Mouse (Mus musculus) cerebellum, postnatal 4 days (tissue): ENCODE data around the gene R3hdm2.

Experiments used
- DNase-seq, 2 experiments: peaks; one replicate each; pipeline ENCODE4 v3.0.0; 2022; ENCODE audit warnings: low spot score in 2 of 2, mixed read lengths in 1 of 2

The R3hdm2 gene

DNA sequence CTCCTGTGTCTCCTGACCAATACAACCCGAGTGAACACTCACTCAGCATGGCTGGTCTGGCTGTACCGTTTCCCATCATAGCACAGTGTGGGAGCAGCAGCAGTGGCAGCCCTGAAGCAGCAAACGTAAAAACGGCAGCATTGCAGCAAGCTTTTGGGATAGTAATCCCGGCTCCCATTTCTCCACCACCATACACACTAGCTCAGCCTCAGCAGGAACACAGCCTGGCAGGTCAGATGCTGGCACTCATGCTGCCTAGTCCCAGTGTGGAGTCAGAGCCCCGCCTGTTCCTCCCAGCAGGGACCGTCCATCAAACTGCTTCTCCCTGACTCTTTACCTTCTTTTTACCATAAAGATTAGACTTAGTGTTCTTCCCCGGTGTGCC, 111.0 kb downstream of the R3hdm2 start:
- no peak for DNase-seq

DNA sequence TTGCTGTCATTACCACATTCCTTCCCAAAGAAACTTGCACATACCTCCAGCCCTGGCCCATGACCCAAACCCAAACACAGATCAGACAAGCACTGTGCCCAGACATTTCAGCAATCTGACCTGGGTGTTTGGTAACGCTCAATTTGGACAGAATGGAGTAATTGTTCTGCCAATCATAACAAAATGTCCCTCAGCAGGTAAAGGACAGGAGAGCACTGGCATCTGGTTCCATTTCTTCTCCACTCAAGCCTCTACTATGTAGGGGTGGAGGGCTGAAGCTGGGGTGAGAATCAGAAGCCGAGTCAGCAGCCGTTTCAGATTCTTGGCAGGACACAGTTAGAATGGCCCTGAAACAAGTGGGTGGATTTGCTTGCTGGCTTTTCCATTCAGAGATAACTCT, 112.0 kb downstream of the R3hdm2 start:
- no peak for DNase-seq

DNA sequence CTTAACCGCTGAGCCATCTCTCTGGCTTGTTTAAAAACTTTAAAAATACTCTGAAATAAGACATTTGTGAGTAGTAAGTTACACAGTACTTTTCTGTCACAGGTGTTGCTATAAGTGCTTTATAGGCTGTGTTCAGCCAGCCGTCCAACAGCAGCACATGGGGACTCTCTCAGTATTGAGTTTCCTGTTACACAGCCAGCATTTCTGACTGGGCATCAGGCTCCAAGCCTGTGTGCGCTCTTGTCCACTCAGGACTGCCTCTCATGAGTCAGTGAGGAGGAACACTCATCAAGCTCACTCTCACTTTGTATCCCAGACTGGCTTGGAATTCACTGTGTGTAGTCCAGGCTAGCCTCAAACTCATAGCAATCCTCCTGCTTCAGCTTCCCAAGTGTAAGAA, 116.0 kb downstream of the R3hdm2 start:
- no peak for DNase-seq

DNA sequence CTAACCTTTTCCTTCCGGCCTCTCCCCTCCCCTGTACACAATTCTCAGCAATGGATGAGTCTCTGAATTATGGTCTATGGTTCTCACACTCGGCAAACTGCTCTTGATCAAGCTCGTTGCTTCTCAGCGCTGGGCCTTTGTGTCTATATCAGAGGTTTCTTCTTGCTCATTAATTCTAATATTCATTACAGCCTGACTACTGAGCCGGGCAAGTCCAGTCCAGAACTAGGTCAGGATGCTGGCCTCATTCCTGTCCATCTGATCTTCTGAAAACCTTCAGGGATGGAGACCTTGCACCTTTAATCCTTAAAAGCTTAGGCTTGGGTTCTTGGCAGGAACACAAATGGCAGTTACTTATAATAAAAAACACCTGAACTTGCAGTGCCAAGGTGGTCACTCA, 119.4 kb downstream of the R3hdm2 start:
- no peak for DNase-seq

DNA sequence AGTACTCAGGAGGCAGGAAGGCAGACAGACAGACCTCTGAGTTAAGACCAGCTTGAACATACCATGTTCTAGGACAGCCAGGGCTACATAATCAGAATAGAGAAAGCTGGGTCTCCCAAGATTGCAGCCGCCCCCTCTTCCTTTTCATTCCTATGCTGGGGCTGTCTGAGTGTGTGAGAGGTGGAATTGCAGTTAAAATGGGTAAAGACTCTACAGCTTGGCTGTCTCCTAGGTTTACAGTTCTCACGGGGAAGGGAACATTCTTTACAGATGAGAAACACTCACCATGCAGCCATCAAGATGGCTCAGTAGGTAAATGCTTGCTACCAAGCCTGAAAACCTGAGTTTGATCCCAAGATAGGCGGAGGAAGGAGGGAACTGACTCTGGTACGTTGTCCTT, 119.9 kb downstream of the R3hdm2 start:
- no peak for DNase-seq

DNA sequence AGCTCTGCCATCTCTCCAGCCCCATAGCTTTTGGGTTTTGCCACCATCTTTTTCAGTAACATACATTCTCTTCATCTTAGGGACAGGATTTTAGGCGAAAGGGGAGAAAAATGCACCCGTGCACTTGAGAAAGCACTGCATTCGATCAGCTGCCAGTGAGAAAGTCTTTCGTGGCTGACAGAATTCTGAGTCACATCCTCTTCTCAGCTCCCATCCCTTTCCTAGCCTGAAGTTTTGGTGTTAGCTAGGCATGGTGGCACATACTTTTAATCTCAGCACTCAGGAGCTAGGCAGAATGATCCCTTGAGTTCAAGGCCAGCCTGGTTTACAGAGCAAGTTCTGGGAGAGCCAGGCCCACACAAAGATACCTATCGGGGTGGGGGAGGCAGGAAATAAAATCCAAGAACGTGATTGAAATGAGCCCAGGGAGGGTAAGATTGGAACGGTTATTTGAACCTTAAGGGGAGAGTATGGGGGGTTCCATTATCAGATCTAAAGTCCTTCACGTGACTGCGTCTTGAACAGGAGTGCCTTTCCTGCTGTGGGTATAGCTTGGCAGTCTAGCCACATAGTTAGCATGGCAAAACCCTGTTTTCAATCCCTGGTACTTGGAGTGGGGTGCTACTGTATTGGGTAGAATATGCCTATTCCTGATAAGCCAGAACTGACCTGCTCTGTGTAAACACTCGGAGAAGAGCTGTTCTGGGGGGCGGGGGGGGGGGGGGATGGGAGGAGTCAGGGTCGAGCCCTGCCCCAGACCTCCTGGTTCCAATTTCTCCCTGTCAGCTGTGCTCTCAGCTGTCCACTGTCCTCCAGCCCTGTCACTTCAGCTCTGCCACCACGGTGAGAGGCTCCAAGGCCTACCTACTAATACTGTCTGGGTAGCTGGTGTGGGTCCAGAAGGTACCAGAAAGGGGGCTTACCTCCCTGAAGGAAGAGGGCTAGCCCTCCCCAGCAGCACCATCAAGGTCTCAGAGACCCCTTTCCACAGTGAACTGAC, 121.1 kb downstream of the R3hdm2 start, which contains the start of gene Stac3:
Stac3 (plus strand) TSS at position 793 of the 1,000 bp plus-strand sequence.
- DNase-seq, result no peak

DNA sequence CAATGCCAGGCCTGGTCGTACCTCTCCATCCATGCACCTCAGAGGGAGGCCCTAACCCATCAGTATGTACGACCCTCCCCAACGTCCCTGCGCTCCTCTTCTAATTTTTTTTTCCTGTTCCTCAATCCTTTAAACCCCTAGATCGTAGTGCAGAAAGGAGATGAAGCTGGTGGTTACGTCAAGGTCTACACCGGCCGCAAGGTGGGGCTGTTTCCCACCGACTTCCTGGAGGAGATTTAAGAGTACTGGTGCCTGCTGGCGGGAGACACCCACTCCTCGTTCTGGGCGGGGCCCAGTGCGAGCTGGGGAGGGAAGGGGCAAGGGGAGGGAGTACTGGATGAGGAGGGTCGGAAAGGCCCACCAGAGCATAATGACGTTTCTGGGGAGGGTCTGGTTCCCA, 128.1 kb downstream of the R3hdm2 start:
- peak; percentile 64 to 89 for DNase-seq

DNA sequence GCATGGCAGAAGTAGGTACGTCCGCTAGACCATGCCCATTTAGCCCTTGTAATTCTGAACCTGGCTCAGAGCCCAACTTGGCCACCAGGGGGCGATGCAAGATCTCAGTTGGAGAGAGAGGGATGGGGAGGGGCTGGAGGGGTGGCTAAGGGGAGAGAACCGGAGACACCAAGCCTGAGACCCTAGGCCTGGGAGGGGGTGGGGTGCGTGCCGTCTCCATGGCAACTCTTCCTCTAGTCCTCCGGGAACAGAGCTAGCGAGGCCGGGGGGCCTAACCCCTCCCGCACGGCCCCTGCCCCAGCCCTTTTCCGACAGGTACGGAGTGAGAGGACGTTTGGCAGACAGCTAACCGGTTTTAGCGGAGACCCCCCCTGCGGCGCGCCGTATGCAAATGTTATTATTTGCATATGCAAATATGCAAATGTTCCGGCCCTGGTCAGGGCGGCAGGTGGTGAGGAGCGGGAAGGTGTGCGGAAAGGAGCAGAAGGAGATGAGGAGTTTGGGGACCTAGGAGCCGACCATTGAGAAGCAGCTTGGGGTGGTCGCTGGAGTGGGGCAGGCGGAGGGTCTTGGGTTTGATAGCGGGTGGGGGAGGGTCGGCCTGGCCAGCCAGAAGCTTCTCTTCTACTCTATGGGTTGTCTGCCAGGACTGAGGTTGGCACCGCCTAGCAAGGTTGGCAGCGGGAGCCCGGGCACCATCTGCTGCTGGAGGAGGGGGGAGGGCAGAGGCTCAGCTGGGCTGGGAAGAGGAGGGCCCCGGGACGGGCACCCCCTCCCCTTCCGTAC, 129.1 kb downstream of the R3hdm2 start:
- DNase-seq, result peak; percentile 96 to 98

DNA sequence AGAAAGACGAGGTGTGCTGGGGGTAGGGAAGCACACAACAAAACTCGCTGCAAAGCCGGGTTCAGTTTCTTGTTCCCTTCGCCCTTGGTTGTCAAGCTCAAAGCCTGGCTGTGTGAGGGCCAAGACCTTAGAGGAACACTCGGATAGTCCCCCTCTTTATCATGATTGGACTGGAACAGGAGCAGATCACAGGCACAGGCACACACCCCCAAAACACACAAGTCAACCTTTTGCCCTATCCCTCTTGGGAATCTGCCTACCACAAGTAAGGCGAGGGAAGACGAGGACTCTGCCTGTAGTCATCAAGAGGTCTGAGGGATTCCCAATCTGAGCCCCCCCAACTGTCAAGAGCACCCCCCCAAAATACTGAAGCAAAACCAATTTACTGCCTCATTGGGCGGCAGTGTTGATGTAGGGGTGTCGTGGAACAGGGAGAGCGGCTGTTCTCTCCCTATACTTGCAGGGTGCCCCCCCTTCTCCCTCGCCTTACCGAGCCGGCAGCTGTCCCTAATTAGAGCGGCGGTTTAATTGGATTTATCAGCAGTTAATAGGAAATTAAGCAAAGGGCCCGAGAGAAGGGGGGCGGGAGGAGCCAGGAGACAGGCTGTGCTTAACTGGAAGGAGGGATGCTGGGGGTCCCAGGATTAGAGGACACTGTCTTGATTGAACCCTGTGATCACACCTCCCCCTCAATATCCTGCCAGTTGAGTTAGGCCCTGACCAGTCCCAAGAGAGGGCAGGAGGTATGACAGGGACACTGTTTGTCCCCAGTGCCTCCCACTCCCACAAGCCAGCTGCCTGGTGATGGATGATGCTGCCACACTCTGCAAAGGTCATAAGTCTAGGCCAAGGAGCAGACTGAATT, 129.9 kb downstream of the R3hdm2 start:
- DNase-seq, result peak in 1 of 2 experiments; percentile 61

DNA sequence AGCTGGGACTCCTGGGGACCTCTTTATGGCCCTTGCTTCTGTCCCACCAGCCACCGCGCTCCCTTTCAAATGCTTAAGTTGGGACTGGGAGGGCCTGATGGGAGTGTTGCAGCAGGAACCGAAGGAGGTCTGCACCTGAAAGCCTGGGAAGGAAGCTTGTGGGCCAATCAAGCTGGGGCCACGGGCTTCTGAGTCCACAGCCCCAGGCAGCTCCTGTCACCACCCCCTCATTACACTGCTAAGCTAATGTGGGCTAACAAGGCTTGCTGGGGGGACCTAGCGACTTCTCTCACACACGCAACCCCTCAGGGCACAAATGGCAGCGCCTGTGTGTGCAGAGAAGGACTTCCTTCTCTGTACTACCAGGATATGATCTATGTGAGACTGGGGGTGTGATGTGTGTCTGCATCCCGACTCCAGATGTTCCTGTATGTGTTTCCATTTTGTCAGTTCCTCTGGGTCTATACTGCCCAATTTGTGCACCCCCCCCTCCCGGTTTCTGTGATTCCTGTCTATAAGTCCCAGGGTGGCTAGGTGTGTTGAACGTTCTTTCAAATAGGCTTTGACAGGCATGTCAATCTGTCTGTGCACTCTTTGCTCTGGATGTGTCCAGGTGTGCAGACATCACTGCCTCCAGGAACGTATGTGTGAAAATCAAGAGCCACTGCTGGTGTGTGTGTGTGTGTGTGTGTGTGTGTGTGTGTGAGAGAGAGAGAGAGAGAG, 130.9 kb downstream of the R3hdm2 start:
- DNase-seq, result no peak

DNA sequence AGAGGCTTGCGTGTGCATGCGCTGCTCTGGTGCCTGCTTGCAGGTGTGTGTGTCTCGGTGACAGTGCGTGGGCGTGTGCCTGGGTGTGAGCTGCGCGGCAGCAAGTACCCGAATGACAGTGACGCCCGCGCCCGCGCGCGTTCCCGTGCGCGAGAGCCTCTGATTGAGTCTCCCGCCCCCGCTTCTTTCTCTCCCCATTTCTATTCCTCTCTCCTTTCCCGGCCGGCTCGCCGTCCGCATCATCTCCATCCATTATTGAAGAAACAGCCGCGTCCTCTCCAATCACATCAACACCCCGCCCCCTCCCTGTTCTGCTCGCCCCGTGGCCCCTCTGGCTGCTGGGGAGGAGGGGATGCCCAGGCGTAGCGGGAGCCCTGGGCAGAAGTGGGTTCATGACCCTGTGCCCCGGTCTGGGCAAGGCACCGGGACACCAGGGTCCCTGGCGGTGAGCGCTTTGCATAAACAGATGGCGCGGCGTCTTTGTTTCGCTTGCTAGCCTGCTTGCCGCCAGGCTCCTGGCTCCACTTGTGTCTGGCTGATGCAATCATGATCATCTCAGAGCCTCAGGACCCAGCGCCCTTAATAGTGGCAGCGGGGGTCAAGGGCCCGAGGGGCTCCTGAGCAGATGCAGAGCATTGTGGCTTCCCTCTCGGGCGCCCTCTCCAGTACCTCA, 131.6 kb downstream of the R3hdm2 start:
- peak; percentile 60 to 75 for DNase-seq

DNA sequence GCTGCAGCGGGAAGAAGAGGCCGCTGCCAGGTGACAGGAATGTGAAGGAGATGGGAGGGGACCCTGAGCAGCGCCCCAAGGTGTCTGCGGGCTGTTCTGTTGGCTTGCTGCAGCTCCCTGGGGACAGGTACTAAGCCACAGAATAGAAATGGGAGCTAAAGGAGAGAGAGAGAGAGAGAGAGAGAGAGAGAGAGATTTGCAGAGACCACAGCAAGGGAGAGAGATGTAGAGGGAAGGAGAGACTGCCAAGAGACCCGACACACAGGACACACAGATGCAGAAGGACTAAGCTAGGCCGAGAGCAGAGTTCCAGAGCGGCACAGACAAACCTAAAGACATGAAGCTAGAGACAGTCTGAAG, 132.2 kb downstream of the R3hdm2 start:
- DNase-seq, result no peak

DNA sequence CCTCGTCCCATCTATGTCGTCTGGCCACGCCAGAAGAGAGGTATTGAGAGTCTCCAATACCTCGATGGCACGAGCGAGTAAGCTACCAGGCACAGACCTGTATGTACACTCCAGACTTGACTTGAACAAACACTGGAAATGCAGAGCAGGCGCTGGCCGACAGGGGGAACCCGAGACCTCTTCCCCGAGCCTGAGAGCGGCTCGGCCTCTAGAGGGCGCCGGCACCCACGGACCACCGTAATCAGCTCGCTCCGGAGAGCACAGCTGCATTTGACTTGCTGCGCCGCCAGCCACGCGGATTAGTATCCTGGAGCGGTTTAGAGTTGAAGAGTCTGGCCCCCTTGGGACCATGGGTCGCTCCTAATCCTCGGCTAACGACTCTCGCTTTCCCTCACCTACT, 132.7 kb downstream of the R3hdm2 start:
- DNase-seq, result peak; percentile 91 to 98

DNA sequence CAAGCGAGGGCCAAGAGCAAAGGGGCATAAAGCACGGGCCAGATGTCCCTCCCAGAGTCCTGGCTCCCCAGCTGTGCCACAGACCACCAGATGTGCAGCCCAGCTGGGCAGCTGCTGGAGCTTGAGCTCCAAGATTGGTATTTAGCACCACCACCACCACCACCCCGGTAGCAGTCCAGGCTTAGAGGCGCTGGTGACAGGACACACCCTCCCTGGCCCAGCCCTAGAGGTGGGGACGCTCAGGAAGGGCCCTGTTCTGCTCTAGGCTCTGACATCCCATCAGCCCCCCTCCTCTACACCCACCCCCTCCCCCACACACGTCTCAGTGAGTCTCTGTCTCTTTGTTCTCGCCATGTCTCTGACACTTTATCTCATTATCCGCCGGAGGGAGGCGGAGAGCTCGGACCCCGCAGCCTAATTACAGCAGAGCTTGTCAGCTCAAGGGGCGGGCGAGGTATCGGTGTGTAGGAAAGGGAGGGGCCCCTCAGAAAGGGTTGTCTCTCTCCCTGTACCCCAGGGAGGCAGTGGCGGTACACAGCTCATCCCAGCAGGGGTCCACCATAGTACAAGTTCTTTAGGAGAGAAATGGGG, 133.5 kb downstream of the R3hdm2 start:
- DNase-seq, result no peak

DNA sequence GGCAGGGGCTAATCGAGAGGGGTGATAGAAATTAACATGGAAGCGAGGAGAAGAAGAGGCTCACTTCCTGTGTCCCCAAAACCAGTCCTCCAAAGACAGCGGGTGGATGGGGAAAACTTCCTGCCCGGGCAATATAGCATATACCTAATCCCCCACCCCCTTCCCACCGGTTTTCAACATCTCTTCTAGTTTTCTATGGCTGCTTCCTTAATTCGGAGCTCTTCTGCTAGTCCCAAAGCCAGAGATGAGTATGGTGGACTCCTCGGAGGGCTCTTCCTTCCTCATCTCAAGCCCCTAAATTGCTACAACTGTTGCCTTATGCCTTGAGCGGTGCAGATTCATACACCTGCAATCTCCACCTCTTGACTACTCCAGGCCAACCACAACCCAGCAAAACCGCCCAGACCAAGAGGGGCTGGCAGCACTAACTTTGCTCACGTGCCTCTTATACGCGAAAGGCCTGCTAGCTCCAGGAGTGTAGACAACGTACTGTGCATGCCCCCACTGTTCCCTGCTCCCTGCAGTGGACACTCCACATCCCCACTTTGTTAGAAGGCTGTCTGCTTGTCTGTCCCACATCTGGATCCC, 134.1 kb downstream of the R3hdm2 start:
- no peak for DNase-seq

DNA sequence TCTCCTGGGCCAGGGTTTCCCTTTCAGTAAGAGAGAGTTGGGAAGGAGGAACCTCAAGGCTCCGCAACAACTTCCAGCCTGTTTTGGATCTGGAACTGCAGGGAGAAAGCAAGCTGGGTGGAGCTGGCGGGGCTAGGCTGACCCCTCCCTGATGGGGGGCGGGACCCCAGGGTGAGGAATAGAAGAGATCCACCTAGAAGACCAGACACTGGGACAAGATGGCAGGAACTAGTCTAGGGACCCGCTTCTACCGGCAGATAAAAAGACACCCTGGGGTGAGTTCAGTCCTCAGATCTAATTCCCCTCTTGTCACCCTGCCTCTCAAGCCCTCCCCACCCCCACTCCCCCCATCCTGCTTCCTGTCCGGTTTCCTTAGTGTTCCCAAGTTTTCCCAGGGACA, 134.6 kb downstream of the R3hdm2 start, which contains the start of gene Ndufa4l2:
Ndufa4l2 (plus strand) TSS at position 204 of the 400 bp plus-strand sequence.
- no peak for DNase-seq

DNA sequence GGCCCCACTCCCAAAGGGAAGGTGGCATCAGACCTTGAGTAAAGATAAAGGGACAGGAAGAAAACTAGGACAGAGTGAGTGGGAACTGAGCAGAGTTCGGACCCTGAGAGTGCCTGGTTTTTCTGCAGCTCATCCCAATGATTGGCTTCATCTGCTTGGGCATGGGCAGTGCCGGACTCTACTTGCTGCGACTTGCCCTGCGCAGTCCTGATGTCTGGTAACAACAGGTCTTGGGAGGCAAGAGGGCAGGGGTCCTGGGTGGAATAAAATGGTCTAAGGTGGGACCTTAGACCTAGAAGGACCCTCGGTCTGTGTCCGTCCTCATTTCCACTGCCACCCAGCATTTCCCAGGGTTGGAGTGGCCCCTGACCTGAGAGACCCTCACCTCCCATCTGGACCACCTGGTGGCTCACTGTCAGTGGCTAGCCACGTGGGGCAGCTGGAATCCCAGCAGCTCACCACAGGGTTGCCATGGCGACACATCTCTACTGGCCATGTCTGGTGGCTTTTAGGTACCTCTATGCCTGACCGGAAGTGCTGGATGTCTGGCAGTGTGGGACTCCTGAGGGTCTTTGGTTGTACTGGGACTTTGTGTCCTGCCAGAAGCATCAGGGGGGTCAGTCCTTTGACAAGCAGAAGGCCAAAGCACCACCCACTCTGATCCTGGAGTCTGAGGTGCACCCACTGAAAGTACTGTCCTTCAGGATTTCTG, 135.3 kb downstream of the R3hdm2 start:
- DNase-seq, result no peak

DNA sequence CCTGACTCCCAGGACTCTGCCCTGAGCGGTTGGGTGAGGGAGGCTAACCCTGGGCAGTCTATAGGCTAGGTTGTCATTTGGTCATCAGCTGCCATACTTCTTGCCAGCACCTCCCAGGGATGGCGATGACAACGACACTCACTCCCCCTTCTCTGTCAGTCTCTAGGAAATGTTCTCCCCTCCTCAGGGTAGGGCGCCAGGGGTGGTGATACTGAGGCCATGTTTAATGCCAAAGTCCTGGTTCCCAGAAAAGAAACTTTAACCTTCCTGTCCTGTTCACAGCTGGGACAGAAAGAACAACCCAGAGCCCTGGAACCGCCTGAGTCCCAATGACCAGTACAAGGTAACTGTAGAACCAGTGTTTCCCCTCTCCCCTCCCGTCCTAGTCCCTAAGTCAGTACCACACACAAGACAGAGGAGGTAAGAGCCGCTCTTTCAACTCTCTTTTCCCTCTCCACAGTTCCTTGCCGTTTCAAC, 135.9 kb downstream of the R3hdm2 start:
- DNase-seq, result no peak
